Mouse (Mus musculus) megakaryocyte-erythroid progenitor cell, adult 5-6 weeks (primary cell): ENCODE measurements around the gene Rasgrp4. TPM values are rescaled to one million over a fixed set of nuclear protein-coding genes. Genes with fewer than 3 reads are reported as not detected.
"Not testable (repeated sequence)": the region's sequence is repeated elsewhere in the genome, so short reads cannot be mapped to it uniquely, and the experiment has no call there.

Experiments
- ATAC-seq: replicated peaks from 2 replicates; pipeline ENCODE4 v1.8.0; 2016; ENCODE audit warnings: mild to moderate bottlenecking, inconsistent platforms; ENCODE audit not compliant: severe bottlenecking, poor library complexity, low FRiP score, low TSS enrichment
- total RNA-seq, 2 experiments: library from RNA; stranded (forward) in 1 of 2; stranded (reverse) in 1 of 2; fragments of 200-1000, 215-1000 nt in 1 of 2; fragments of >200 nt in 1 of 2; fragmentation: Nextera tagmentation in 1 of 2; gene quantifications; 2 replicates each; pipeline ENCODE4 v1.2.3; 2014 to 2017

Rasgrp4 gene
- total RNA-seq, 2 experiments from 2014 or later, result 0.66 TPM; not detected in 1

DNA sequence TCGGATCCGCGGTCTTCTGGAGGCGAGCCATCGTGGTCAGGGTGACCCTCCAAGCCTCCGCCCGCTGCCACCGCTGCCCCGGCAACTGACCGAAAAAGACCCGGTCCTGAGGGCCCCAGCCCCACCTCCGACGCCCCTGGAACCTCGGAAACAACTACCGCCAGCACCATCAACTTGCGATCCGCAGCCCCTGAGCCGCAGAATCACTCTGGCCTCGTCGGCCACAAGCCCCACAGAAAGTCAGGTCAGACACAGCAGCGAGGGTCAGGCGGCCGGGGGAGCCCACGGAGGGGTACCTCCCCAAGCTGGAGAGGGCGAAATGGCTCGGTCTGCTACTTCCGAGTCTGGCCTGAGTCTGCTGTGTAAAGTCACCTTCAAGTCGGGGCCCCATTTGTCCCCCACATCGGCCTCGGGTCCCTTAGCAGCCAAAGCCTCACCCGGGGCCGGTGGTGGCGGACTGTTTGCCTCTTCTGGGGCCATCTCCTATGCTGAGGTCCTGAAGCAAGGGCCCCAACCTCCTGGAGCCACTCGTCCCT, 37.0 kb downstream of the Rasgrp4 start:
- ATAC-seq, result no peak

DNA sequence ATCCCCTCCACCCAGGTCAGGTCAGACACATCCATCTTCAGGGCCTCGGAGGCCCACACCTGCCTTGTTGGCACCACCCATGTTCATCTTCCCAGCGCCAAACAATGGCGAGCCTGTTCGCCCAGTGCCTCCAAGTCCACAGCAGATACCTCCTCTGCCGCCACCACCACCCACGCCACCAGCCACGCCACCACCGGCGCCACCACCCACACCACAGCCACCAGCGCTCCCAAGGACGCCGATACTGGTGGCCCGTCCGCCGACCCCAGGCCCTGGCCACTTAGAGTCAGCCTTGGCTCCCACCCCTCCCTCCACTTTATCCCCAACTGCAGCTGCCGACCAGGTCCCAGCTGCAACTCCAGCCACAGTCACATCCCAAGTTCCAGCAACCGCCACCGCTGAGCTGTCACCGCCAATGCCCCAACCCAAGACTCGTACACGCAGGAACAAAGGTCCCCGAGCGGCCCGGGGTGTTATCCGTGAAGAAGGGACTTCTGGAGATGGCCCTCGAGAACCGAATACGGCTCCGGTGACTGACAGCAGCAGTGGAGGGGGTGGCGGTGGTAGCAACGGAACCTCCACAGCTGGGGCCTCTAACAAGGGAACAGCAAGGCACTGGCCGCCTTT, 37.9 kb downstream of the Rasgrp4 start:
- no peak for ATAC-seq

DNA sequence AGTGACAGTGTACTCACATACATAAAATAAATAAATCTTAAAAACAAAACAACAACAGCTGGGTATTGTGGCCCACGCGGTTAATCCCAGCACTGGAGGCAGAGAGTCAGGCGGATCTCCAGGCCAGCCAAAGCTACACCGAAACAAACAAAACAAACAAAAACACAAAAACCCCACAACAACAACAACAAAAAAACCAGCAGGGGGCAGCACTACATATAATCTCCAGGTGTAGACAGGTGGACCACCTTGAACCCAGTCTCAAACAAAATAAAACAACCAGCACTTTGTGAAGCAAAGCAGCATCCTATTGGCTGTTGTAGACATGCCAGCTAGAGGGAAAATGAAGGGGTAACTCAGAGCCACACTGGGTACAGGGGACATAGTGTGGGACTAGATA, 43.5 kb downstream of the Rasgrp4 start:
- no peak for ATAC-seq

DNA sequence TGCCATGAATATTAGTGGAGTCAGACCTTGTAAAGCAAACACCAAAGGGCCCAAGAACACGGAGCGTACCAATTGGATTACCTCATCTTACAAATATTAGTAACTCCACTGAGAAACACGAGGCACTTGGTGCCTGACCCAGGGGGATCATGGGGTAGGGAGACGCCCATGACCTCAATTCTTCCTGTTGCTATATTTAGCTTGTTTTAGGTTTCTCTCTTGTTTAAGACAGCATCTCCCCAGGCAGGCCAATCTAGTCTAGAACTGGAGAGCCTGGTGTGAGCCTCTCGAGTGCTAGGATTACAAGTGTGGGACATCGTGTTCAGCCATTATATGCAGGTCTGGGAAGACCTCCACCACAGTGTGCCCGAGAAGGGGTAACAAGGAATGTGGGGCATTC, 44.7 kb downstream of the Rasgrp4 start:
- ATAC-seq, result peak; percentile 22; the same call in 1 of the 2 replicates

DNA sequence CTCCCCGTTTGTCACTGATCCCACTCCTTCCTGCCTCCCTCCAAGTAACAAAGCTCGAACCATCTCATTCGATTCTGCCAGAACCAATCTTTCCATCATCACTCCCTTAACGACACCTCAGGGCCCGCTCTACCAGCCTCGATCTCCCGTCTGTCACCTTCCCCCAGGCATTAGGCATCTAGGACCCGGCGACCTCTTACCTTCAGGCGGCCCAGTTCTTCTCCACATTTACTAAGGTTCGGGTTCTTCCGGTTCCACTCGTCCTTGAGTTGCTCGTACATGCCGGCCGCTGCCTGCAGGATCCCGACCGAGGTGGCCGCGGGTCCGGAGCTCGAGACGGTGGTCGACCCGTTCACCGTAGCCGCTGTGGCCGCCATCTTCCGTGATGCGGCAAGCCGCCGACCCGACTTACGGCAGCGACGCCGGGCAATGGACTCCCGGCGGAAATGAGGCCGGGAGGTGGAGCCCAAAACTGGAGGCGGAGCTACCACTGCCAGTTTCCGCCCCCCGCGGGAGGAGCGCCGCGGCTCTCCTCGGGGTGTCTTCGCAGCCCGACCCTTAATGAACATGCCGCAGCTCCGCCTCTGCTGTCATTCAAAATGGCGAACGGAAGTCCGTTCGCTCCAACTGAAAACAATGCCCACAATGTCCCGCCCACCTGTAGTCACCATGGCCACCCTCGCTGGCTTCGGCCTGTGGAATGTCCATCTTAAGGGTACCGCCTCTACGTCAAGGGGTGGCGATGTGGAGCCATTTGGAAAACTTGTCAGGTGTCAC, 45.6 kb downstream of the Rasgrp4 start, which contains the start of gene Psmd8:
Psmd8 (minus strand) TSS at position 625 of the 777 bp plus-strand sequence.
- ATAC-seq, result peak; percentile 96

DNA sequence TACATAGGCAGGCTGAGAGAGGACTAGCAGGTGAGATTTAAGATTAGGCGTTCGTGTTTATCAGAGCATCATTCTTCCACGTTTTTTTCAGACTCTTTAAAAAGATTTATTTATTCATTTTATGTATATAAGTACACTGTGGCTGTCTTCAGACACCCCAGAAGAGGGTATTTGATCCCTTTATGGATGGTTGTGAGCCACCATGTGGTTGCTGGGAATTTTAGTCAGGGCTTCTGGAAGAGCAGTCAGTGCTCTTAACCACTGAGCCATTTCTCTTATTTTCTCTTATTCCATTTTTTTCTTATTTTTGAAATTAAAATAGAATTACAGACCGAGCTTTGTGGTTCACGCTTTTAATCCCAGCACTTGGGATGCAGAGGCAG, 46.2 kb downstream of the Rasgrp4 start:
- no peak for ATAC-seq

DNA sequence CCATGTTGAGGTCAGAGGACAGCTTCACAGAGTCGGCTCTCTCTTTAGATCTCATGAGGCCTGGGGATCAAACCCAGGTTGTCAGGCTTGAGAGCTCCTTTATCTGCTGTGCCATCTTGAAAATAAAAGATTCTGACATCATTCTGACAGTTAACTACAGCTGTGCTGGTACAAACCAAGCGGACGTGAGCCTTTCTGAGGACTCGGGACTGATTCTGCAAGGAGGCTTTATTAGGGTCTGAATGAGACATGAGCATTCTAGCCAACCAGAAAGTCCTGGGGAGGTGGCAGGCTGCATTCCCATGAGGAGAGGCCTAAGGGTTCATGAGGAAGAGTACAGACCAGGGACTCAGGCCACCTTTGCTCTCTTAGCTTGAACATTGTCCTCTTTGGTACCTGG, 46.7 kb downstream of the Rasgrp4 start:
- not testable (repeated sequence) for ATAC-seq

DNA sequence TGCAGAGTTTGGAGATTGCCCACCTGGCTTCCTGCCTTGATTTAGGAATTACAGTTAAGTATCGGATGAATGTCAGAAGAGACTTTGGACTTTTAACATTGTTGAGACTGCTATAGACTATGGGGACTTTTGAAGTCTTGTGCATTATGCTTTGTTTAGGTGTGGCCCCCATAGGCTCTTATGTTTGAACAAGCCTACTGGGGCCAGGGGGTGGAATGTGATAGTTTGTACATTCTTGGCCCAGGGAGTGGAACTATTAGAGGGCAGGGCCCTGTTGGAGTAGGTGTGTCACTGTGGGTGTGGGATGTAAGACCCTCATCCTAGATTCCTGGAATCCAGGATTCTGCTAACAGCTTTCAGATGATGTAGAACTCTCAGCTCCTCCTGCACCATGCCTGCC, 59.6 kb downstream of the Rasgrp4 start:
- not testable (repeated sequence) for ATAC-seq

DNA sequence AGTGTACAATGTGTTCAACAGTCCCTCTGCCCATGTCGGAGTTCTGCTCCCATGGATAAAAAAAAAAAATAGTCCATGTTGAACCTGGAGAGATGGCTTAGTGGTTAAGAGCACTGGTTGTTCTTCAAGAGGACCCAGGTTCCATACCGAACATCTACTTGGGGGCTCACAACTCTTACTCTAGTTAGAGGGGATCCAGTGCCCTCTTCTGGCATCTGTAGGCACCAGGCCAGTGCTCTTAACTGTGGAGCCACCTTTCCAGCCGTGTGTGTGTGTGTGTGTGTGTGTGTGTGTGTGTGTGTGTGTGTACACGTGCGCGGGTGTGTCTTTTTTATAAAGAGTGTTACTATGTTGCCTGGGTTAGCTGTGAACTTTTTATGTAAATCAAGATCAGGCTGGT, 67.9 kb downstream of the Rasgrp4 start:
- no peak for ATAC-seq

Other genes with a start within 250 kb of the Rasgrp4 start
- 93.1 and 106 TPM in 2 replicates for gene Actn4, start 172.5 kb upstream of the Rasgrp4 start, total RNA-seq (2014; fragmentation: Nextera tagmentation)
- 41.1 and 51.7 TPM in 2 replicates for gene Actn4, start 172.5 kb upstream of the Rasgrp4 start, total RNA-seq (2017)
- gene Eif3k, start 153.0 kb upstream of the Rasgrp4 start, total RNA-seq (2014; fragmentation: Nextera tagmentation), result 499 and 586 TPM in 2 replicates
- gene Eif3k, start 153.0 kb upstream of the Rasgrp4 start, total RNA-seq (2017), result 360 and 454 TPM in 2 replicates
- 64.1 and 76.8 TPM in 2 replicates for gene Map4k1, start 152.8 kb upstream of the Rasgrp4 start, total RNA-seq (2014; fragmentation: Nextera tagmentation)
- gene Map4k1, start 152.8 kb upstream of the Rasgrp4 start, total RNA-seq (2017), result 42.6 and 47.9 TPM in 2 replicates
- 0.07 and 0.84 TPM in 2 replicates for gene Ryr1, start 9.7 kb upstream of the Rasgrp4 start, total RNA-seq (2014; fragmentation: Nextera tagmentation)
- 0.34 TPM in 1 of 2 replicates, not detected in the other for gene Ryr1, start 9.7 kb upstream of the Rasgrp4 start, total RNA-seq (2017)
- gene Fam98c, start 21.4 kb downstream of the Rasgrp4 start, total RNA-seq (2014; fragmentation: Nextera tagmentation), result 15.4 and 21.1 TPM in 2 replicates
- 4.8 and 20.4 TPM in 2 replicates for gene Fam98c, start 21.4 kb downstream of the Rasgrp4 start, total RNA-seq (2017)
- gene Ggn, start 35.4 kb downstream of the Rasgrp4 start, total RNA-seq (2014; fragmentation: Nextera tagmentation), result not detected in 2 replicates
- 0.30 TPM in 1 of 2 replicates, not detected in the other for gene Ggn, start 35.4 kb downstream of the Rasgrp4 start, total RNA-seq (2017)
- gene Spred3, start 35.6 kb downstream of the Rasgrp4 start, total RNA-seq (2014; fragmentation: Nextera tagmentation), result 0.42 and 2.2 TPM in 2 replicates
- 0.99 and 1.8 TPM in 2 replicates for gene Spred3, start 35.6 kb downstream of the Rasgrp4 start, total RNA-seq (2017)
- 159 and 187 TPM in 2 replicates for gene Psmd8, start 45.9 kb downstream of the Rasgrp4 start, total RNA-seq (2014; fragmentation: Nextera tagmentation)
- 154 and 158 TPM in 2 replicates for gene Psmd8, start 45.9 kb downstream of the Rasgrp4 start, total RNA-seq (2017)
- gene Catsperg1, start 79.2 kb downstream of the Rasgrp4 start, total RNA-seq (2014; fragmentation: Nextera tagmentation), result 0.66 and 0.99 TPM in 2 replicates
- 0.27 TPM in 1 of 2 replicates, not detected in the other for gene Catsperg1, start 79.2 kb downstream of the Rasgrp4 start, total RNA-seq (2017)
- 0.45 TPM in 1 of 2 replicates, not detected in the other for gene Kcnk6, start 97.7 kb downstream of the Rasgrp4 start, total RNA-seq (2014; fragmentation: Nextera tagmentation)
- gene Kcnk6, start 97.7 kb downstream of the Rasgrp4 start, total RNA-seq (2017), result 0.04 TPM in 1 of 2 replicates, not detected in the other
- gene Yif1b, start 103.5 kb downstream of the Rasgrp4 start, total RNA-seq (2014; fragmentation: Nextera tagmentation), result 32.2 and 50.7 TPM in 2 replicates
- 11.4 and 23.5 TPM in 2 replicates for gene Yif1b, start 103.5 kb downstream of the Rasgrp4 start, total RNA-seq (2017)
- 0.74 and 0.98 TPM in 2 replicates for gene 2200002D01Rik, start 113.6 kb downstream of the Rasgrp4 start, total RNA-seq (2014; fragmentation: Nextera tagmentation)
- 5.6 TPM in 1 of 2 replicates, not detected in the other for gene 2200002D01Rik, start 113.6 kb downstream of the Rasgrp4 start, total RNA-seq (2017)
- 34.9 and 39.2 TPM in 2 replicates for gene Spint2, start 147.1 kb downstream of the Rasgrp4 start, total RNA-seq (2014; fragmentation: Nextera tagmentation)
- gene Spint2, start 147.1 kb downstream of the Rasgrp4 start, total RNA-seq (2017), result 28.1 and 35.4 TPM in 2 replicates
- not detected in 2 replicates for gene Ppp1r14a, start 154.5 kb downstream of the Rasgrp4 start, total RNA-seq (2014; fragmentation: Nextera tagmentation)
- gene Ppp1r14a, start 154.5 kb downstream of the Rasgrp4 start, total RNA-seq (2017), result not detected in 2 replicates
- gene Dpf1, start 169.1 kb downstream of the Rasgrp4 start, total RNA-seq (2014; fragmentation: Nextera tagmentation), result 2.5 and 2.9 TPM in 2 replicates
- 0.19 and 14.6 TPM in 2 replicates for gene Dpf1, start 169.1 kb downstream of the Rasgrp4 start, total RNA-seq (2017)